15 mouse cellular contexts compared by ENCODE assay signal in genomic region chr2:59467976-59468375, GRCm38 (mm10). TPM values are rescaled to one million over a fixed set of nuclear protein-coding genes. Genes with fewer than 3 reads are reported as not detected.
"Had no signal": no experiment of that assay in that cellular context is flagged by ENCODE, and none has a peak within 500 bp of the region (broad histone marks: within the 10 kb centered on the region; RNA-seq: fewer than 3 reads in every experiment).

No protein-coding gene starts in this region.

- H3K4me3 ChIP-seq: limb, embryonic 12.5 days; midbrain, embryonic 12.5 days; neural tube, embryonic 15.5 days had no signal

- ATAC-seq: intestine, postnatal 0 days; midbrain, embryonic 16.5 days had no signal

- H3K9me3 ChIP-seq: limb, embryonic 12.5 days; midbrain, embryonic 12.5 days; neural tube, embryonic 15.5 days had no signal

- H3K27ac ChIP-seq: kidney, postnatal 0 days; limb, embryonic 12.5 days; liver, embryonic 14.5 days; midbrain, embryonic 12.5 days; neural tube, embryonic 15.5 days had no signal

- H3K4me1 ChIP-seq: midbrain, embryonic 12.5 days had no signal

- H3K4me2 ChIP-seq: limb, embryonic 12.5 days; midbrain, embryonic 12.5 days; neural tube, embryonic 15.5 days had no signal

- DNase-seq: kidney, adult 8-10 months; kidney, postnatal 36 days; layer of hippocampus, adult 9-11 months; liver; lung, adult 18-20 months; right cerebral cortex, postnatal 4 days; spleen, adult 18-20 months had no signal

- H3K27me3 ChIP-seq: limb, embryonic 12.5 days; midbrain, embryonic 12.5 days; neural tube, embryonic 15.5 days had no signal

- H3K36me3 ChIP-seq: limb, embryonic 12.5 days; midbrain, embryonic 12.5 days; neural tube, embryonic 15.5 days had no signal

- H3K9ac ChIP-seq: limb, embryonic 12.5 days; liver, embryonic 14.5 days; midbrain, embryonic 12.5 days; neural tube, embryonic 15.5 days had no signal

RNA-seq across cellular contexts. Expression of gene Dapl1, which starts 16.5 kb away (rescaled TPM):
- polyA plus RNA-seq: liver, embryonic 14.5 days; neural tube, embryonic 11.5 days had no signal
